Mouse (Mus musculus) kidney, adult 9 months (tissue): ENCODE measurements around the gene 4933406M09Rik.
A peak's percentile ranks its signal among the peaks of the same experiment; 100 is the strongest.

Experiments
- DNase-seq: peaks from one replicate; pipeline ENCODE4 v3.0.0; 2022

The 4933406M09Rik gene

DNA sequence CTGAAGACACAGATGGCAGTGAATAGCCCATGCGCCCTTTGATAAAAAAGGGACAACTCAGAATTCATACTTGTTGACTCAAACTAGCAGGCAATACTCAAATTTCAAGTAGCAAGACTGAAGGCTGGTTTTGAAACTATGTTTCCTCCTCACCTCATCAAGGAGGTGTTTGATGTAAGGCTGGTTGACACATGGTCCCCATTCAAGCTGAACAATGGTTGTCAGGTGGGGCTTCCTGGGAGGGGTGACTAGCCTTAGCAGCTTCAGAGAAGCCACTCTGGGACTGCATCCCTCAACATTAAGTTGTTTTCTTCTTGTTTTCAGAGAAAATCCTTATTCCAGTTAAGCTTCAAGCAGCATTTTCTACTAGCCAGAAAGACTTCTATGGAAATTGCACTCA, at the start of gene 4933406M09Rik:
Gene 4933406M09Rik, plus strand, starts transcription at position 275 of the 400 bp plus-strand sequence.
- DNase-seq = no peak

DNA sequence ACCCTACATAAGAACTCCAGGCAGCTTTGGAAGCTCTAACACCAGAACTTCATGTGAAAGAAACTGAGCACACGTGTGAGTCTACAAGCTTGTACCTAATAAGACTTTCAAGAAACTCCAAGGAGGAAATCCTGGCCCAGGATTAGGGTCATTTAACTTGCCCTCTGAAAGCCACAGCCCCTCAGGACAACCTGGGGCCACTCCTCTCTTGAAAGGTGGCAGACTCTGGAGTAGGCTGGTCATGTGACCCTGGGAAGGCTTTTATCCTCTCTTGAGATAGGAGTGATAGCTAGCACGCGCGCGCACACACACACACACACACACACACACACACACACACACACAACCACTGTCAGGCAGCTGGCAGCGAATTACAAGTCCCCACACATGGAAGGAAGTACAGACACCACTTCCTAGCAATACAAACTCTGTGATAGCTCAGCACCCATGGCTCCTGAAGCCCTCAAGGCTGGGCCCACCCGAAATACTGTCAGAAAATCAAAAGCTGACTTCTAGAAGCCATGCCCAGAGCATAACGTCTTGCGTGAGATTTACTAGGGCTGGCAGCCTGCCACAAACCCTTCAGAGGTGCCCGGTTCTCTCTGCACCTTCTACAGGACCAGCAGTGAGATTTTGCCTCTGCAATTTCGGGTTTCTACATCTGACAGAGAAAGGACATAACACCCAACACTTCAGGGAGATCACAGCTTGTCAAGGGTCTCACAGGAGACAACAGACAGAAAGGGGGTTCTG, 48.6 kb upstream of the 4933406M09Rik start:
- DNase-seq = no peak

DNA sequence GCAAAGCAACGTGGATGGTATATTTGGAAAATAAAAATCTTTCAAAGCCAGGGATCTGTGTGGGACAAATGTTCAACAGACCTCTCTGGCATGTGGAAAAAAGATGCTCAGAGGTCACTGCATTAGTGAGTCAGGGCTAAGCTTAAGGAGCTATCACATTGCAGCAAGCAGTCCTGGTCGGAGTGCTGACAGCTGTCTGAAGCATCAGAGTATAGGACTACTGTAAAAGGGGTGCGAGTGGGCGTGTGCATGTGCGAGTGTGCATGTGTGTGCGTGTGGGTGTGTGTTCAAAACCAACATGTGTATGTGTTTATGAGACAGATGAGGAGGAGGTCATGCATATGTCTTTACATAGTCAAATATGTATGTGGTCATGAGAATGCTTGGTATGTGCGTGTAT, 46.6 kb upstream of the 4933406M09Rik start:
- no peak for DNase-seq

DNA sequence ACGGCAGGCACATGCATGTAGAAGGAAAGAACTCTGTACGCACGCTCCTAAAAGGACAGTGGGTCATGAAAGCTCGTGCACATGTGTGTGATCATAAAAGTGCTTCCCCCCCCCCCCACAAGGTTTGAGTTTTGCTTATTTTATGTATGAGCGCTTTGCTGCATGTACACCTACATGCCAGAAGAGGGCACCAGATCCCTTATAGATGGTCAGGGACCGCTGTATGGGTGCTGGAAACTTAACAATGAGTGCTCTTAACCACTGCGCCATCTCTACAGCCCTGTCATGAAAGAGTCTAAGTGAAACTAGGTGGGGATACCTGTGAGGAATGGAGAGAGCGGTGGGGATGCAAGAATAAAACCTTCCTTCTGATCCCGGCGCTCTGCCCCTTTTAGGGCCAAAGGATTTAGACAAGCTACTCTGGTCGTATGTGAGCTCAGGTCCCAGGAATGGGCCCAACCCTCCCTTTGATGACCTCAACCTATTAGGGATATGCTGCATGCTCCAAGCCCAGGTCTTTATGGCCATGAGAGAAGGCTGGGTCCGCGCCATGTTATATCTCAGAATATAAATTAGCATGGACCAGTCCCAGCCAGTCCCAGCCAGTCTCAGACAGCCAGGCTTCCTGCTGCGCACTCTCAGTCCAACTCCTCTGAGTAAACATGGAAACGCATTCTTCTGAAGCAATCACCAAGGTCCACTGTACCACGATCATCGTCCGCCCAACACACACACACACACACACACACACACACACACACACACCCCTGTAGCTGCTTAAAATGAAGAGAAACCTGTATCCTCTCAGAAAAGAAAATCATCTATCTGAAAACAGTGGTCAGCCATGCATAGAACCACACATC, 45.8 kb upstream of the 4933406M09Rik start:
- no peak for DNase-seq

DNA sequence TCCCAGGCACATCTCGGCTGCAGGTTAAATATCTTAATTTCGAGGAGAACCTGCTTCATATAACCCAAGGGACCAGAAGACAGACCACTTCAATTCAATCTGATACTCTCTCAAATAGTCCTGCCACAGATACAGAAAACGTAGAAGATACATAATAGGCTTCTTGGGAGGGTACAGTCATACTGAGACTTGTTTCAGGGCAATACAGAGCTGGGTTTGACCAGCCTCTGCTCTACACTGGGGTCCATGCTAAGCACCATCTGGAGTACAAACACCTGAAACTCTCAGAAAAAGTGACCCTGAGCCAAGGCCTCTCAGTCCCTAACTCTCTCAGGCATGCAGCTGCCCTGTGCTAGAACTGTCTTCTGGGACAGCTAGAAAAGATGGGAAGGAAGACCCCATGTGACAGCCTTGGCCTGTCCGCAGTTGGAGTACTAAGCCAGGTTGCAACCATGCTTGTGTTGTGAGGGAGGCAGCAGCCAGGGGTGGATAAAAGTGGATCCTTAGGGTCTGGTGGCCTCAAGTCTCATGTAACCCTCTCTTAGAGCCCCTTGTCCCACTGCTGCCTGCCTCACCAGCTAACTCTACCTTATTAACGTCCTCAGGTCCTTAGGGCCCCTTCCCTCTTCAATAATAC, 44.0 kb upstream of the 4933406M09Rik start:
- no peak for DNase-seq

DNA sequence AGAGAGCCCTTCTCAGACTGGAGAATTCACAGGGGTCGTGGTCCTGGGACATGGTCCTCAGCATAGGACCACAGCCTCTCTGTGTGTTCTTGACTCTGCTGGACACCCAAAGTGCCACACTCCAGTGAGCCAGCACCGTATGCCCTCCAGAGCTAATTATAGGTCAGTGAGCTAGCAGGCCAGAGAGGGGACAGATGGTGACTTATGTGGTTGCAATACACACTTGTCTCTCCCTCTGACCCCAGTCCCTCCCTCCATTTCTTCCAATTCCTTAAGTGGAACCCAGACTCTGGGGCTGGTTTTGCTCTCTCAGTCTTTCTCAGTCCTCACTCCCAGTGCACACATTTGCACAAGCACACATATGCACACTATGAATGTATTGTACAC, 43.5 kb upstream of the 4933406M09Rik start:
- DNase-seq = no peak

DNA sequence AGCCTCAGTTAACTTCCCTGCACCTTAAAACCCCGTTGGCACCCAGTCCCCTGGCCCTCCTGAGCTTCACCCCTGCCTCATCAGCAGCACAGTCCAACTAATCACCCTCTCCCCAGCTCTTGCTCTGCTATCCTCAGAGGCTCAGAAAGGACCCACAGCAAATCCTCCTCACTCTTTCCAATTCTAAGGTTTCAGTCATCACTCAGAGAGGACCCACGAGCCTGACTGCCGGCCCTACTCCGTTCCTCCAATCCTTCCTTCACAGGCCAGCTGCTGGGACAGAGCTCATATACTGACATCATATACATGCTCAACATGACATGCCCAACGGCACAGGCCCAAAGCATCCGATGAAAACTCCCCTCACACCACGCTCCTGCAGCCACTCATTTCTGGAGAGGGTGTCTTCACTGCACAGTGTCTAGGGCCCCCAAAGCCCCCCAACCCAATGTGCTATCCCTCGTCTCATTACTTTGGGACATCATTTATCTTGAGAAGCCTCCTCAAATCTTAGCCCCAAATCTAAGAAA, 42.9 kb upstream of the 4933406M09Rik start:
- DNase-seq = no peak

DNA sequence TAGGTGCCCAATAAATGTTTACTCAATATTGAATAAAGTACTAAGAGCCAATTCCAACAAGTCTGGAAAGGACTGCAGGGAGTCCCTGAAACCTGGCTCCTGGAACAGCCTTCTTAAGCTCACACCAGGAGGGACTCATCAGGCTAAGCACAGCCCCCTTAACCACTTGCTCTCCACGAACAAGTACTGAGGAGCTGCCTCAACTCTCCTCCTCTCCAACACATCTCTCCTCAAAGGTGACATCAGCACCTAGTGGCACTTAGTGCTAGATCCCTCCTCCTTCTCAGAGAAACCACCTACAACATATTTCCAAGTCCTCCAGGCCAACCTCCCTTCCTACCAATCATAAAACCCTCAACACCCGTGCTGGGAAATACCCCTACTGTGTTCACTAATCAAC, 42.2 kb upstream of the 4933406M09Rik start:
- DNase-seq = no peak

DNA sequence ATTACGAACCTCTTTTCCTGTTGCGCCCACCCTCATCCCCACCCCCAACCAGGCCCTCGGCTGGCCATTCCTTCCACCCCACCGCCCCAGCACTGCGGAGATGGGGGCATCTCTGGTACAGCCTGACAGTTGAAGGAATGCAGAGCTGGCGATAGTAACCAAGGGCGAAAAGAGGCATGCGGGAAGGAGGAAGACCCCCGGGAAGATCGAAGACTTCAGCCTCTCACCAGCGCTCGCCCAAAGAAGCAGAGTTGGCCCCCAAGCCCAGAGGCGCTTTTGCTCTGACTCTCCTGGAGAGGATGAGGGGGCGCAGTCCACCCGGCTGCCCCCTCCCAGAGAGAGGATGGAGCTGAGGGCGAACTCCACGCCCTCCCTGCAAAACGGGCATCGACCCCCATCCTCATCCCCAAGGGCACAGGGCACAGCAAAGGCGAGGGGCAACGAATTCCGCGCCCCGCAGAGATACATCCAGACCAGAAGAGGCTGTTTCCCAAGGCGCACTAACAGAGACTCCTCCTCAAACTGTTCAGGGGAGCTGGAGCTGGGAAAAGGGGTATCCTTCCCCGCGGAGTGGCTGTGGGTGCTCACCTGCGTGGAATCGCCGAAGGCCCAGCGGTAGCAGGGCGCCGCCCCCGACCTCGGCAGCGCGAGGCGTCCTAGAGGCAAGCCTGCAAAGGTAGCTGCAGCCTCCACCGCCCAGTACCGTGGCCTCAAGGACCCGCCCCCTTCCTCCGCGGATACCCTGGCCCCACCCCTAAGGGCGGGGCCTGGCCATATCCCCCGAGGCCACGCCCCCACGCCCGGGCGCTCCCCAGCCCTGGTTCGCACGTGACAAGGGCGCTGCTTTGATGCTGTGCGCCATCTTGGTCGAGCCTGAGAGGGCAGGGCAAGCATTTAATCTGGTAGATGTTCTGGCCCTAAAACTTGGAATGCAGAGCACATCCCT, 41.5 kb upstream of the 4933406M09Rik start:
- DNase-seq = peak; percentile 64

DNA sequence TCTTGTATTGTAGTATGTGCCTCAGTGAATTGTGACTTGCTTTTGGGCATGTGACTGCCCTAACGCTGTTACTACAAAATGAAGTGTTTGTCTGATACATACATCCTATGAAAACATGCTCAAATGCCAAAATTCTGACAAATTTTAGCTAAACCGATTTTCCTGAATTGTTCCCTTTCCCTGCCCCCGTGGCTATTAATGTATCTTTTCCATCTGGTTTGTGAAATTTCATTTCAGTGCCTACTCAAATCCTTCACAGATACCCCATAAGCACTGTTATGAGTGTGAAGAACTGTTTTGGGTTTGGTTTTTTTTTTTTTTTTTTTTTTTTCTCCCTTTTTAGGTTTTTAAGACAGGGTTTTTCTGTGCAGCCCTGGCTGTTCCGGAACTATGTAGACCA, 40.7 kb upstream of the 4933406M09Rik start:
- no peak for DNase-seq

DNA sequence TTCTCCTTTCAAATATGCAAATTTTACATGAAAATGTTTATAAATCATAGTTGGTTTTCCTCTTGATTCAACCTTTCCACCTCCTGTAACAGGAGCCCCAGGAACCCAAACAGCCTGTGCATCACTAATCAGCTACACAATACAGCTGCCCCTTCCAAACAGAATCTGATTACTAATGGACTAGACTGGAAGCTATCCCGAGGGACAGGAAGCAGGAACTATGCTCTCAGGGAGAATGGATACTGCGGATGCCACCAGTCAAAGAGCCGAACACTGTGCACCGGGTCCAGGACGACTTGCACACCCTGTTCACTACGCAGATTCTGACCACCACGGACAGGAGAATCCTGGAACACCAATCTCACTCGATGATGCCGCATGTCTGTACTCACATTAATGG, 37.9 kb upstream of the 4933406M09Rik start:
- DNase-seq = no peak

DNA sequence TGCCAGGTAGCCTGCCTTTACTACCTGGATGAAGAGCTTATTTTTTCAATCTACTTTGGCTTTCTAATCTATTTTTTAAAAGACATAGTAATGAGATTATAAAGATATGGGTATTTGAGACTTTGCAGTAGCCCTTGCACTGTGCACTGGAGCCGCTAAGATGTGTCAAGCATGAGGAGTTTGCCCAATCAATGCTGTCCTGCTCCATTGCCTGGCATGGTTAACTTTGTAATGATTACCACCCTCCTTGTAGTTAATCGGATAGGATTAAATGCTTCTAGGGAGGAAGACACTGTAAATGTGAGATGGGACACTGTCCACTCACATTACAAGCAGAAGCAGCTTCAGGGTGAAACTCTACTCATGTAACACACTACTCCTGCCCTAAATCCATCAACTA, 32.4 kb upstream of the 4933406M09Rik start:
- peak; percentile 77 for DNase-seq

DNA sequence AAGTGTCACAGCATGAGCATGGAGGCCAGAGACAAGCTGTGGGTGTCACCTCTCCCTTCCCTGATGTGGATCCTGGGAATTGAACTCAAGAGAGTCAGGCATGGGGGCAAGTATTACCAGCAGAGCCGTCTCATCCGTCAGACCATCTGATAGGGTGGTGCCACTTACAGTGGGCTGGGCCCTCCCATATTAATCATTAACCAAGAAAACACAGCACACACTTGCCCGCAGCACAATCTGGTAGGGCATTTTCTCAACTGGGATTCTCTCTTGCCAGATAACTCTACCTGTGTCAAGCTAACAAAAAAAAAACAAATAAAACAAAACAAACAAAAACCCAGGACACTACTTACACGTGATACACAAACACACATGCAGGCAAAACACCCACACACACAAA, 28.3 kb upstream of the 4933406M09Rik start:
- DNase-seq = peak; percentile 49

DNA sequence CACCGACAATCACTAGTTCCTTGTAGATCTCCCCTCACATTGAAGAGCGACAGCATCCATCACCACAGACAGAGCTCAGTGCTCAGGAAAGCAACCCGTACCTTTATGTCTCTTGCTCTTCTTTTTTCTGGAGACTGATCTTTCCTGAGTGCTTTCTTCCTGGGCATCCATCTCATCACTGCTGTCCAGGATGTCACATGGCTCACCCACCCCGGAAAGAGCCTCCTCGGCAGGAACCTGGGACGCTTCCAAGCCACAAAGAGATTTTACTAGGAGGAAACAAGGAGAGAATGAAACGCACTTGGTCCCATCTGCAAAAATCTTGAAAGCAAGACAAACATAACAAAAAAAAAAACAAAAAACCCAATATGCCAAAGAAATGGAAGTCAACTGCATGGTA, 25.1 kb upstream of the 4933406M09Rik start:
- no peak for DNase-seq

DNA sequence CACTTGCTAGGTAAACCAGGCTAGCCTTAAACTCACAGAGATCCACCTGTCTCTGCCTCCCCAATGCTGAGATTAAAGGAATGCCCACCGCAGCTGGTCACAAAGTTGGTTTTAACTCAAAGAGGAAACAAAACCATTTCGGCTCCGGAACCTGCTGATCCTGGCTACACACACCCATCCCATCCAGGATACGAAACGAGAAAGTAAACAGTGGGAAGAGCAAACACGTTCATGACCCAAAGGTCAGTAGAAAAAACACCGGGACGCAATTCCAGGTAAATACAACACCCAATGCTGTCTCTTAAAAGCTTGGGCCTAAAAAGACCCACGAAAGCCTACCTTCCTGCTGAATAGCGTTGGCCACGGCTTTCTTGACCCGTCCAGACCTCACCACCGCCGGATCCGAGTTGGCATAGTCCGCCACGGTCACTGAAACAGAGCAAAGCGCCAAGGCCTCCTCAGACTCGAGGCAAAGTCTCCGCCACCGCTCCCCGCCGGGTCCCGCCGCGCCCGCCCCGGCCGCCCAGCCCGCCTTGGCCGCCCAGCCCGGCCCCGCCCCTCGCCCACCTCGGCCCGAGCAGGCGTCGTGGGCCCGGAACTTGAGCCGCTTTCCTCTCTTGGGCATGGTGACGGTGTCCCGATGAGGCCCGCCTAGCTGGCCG, 24.4 kb upstream of the 4933406M09Rik start:
- no peak for DNase-seq

DNA sequence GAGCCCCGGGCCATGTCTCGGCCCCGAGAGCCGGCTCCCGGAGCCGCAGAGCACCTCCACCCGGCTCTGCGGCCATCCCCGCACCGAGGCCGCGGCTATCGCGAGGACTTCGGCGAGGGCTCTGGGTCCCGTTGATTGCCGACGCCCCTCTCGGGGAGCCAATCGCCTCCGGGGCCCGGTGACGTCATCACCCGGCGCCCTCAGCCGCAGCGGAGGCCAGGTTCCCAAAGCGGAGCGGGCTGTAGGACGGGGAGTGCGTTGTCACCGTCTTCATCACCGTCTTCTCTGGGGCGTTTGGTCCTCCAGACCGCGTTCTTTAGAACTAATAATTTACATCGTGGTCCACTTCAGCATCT, 23.9 kb upstream of the 4933406M09Rik start, which contains the start of gene Tmem183a:
Gene Tmem183a, minus strand, starts transcription at position 123 of the 356 bp plus-strand sequence.
- DNase-seq = peak; percentile 96

DNA sequence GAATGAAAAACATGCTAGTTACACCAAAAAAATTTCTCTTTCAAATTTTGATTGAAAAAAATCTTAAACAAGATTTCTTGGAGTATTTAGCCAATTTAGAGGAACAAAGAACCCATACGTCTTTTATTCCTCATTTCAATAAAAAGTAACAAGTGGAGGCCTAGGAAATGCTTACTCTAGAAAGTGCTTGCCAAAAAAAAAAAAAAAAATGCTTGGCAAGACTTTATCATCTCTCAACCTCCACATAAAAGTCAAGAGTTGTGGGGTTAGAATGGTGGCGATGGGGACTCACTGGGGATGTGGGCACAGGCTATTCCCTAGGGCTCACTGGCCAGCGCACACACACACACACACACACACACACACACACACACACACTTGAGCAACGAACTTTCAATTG, 22.5 kb upstream of the 4933406M09Rik start:
- DNase-seq = no peak

DNA sequence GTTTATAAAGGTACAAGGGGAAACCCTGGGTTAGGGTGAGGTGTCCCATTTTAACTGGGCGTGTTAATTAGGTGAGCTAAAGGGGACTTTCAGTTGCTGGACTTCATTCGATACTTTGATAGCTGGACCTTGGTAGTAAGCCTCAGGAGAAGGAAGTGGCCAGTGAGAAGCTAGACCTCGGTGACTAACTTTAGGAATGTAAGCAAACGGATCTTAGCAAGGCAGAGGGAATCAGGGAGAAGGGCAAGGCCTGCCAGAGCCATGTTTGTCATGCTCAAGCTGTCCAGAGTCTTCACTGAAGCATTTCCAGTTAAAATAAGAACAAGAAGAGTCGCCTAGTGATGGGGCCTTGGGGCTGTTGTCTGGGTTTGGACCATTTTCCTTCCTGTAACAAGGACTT, 20.2 kb upstream of the 4933406M09Rik start:
- no peak for DNase-seq

DNA sequence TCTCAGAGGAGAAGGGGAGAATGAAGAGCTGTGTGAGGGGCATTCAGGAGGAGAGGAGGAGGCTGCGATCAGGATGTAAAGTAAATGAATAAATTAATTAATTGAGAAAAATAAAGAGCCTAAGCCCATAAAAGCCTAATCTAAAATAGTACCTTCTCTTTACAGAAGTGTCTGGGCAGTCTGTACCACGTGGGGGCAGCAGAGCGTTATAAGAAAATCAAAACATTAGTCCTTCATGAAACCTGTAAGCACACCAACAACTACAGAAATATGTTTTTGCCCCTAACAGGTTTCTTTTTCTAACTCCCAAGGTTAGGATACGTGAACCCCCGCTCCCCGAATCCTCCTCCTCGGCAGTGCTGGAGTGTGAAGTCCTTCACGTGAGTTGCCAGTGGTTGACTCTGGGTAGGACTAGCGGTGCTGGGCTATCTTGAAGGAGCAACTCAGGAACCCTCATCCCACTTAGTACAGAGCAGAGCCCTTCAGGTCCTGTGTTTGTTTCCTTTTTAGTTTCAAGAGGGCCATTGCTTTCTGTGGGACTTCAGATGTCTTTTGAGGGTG, 16.9 kb upstream of the 4933406M09Rik start:
- peak; percentile 80 for DNase-seq

DNA sequence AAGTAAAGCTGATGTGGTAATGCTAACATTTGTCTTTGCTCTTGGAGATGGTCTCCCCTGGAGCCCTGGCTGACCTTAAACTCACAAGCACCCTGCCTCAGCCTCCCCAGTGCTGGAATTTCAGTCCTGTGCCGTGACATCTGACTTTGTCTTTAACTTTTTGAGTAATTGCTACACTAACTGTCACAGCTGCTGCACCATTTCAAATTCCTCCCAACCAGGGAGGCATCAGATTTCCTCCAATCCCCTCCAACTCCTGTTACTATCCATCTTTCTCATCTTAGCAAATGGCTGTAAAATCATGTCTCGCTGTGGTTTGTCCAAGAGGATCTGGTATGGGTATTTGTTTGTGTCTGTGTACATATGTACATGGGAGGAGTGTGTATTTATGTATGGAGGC, 11.6 kb upstream of the 4933406M09Rik start:
- DNase-seq = no peak

DNA sequence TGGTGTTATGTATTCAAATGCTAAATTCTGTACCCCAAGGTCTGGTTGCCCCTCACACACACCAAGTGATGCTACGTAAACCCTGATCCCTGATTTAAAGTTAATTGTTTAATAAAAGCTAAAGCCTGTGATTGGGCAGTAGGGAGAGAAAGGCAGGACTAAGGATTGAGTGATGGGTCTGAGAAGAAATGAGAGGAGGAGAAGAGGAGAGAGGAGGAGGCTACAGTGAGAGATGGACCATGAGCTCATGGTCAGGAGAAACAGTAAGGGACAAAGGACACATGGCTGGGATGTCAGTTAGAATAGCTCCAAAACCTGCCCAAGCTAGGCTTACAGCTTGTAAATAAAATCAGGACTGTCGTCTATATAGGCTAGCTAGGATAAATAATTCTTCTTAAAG, 4.7 kb upstream of the 4933406M09Rik start:
- no peak for DNase-seq
